Comparison of ENCODE assay signal across 26 mouse cellular contexts in genomic region chr2:131638996-131639605, GRCm38 (mm10).
DNase-seq lines count a peak whose midpoint lies in the region; ATAC-seq and TF ChIP-seq lines count a peak whose summit lies in the region.
"Had no signal": no experiment of that assay in that cellular context is flagged by ENCODE, and none has a peak within 500 bp of the region (broad histone marks: within the 10 kb centered on the region; RNA-seq: fewer than 3 reads in every experiment).

No protein-coding gene starts in this region.

- no peak overlapping the region for H3K4me3 ChIP-seq in forebrain, postnatal 0 days (ENCODE audit: low read depth, low read length)
- no peak overlapping the region for H3K4me3 ChIP-seq in forebrain, embryonic 12.5 days (replicated peaks)
- no peak overlapping the region for H3K4me3 ChIP-seq in limb, embryonic 14.5 days (replicated peaks; ENCODE audit: low read length)
- H3K4me3 ChIP-seq in limb, embryonic 10.5 days: no peak overlapping the region
- H3K4me3 ChIP-seq in hindbrain, postnatal 0 days (ENCODE audit: low read length): no peak overlapping the region
- H3K4me3 ChIP-seq: embryonic facial prominence, embryonic 15.5 days; gastrocnemius, adult 2 months; heart, embryonic 12.5 days; kidney, embryonic 15.5 days; midbrain, embryonic 13.5 days had no signal

- no peak overlapping the region for H3K4me2 ChIP-seq in forebrain, postnatal 0 days (ENCODE audit: low read depth)
- H3K4me2 ChIP-seq in forebrain, embryonic 12.5 days: no peak overlapping the region
- no peak overlapping the region for H3K4me2 ChIP-seq in limb, embryonic 14.5 days (replicated peaks; ENCODE audit: low read depth, low read length, severe bottlenecking)
- no peak overlapping the region for H3K4me2 ChIP-seq in hindbrain, postnatal 0 days (ENCODE audit: low read depth, low read length)
- H3K4me2 ChIP-seq: embryonic facial prominence, embryonic 15.5 days; heart, embryonic 12.5 days; kidney, embryonic 15.5 days; midbrain, embryonic 13.5 days had no signal

- ATAC-seq in forebrain, postnatal 0 days: peak; percentile 29; the same call in 1 of the 2 replicates
- ATAC-seq in forebrain, embryonic 12.5 days (ENCODE audit: low FRiP score): no peak
- no peak for ATAC-seq in limb, embryonic 14.5 days (ENCODE audit: low FRiP score, low read depth)
- no peak for ATAC-seq in hindbrain, postnatal 0 days
- ATAC-seq: midbrain, embryonic 13.5 days; Patski had no signal

- TF ChIP-seq CTCF in forebrain, postnatal 0 days (IDR thresholded peaks at IDR 0.05; ENCODE audit: low read depth): no peak
- no peak for TF ChIP-seq CTCF in hindbrain, postnatal 0 days (IDR thresholded peaks at IDR 0.05; ENCODE audit: low read depth)

- H3K4me1 ChIP-seq in forebrain, postnatal 0 days (ENCODE audit: insufficient read depth): no peaks in the 10 kb centered on the region
- H3K4me1 ChIP-seq in forebrain, embryonic 12.5 days: no peaks in the 10 kb centered on the region
- H3K4me1 ChIP-seq in limb, embryonic 14.5 days (ENCODE audit: control insufficient read depth, insufficient read depth, low read length): no peaks in the 10 kb centered on the region
- H3K4me1 ChIP-seq in limb, embryonic 10.5 days: peaks cover 7% of the 10 kb centered on the region; the same call in 1 of the 2 replicates
- no peaks in the 10 kb centered on the region for H3K4me1 ChIP-seq in hindbrain, postnatal 0 days (ENCODE audit: insufficient read depth, low read length)
- H3K4me1 ChIP-seq: embryonic facial prominence, embryonic 15.5 days; heart, embryonic 12.5 days; kidney, embryonic 15.5 days; midbrain, embryonic 13.5 days had no signal

- no peaks in the 10 kb centered on the region for H3K9me3 ChIP-seq in forebrain, postnatal 0 days (ENCODE audit: low read length)
- no peaks in the 10 kb centered on the region for H3K9me3 ChIP-seq in forebrain, embryonic 12.5 days
- H3K9me3 ChIP-seq in limb, embryonic 14.5 days (ENCODE audit: control insufficient read depth, low read length): no peaks in the 10 kb centered on the region
- no peaks in the 10 kb centered on the region for H3K9me3 ChIP-seq in limb, embryonic 10.5 days (replicated peaks)
- H3K9me3 ChIP-seq in hindbrain, postnatal 0 days (ENCODE audit: low read length): no peaks in the 10 kb centered on the region
- H3K9me3 ChIP-seq: embryonic facial prominence, embryonic 15.5 days; heart, embryonic 12.5 days; kidney, embryonic 15.5 days; midbrain, embryonic 13.5 days had no signal

- H3K27ac ChIP-seq in forebrain, postnatal 0 days (ENCODE audit: low read depth, low read length): no peak overlapping the region
- H3K27ac ChIP-seq in forebrain, embryonic 12.5 days: no peak overlapping the region
- H3K27ac ChIP-seq in limb, embryonic 14.5 days (replicated peaks; ENCODE audit: low read depth, low read length): no peak overlapping the region
- no peak overlapping the region for H3K27ac ChIP-seq in limb, embryonic 10.5 days
- peak overlapping the region; percentile 8; the same call in 1 of the 2 replicates for H3K27ac ChIP-seq in hindbrain, postnatal 0 days
- H3K27ac ChIP-seq: embryonic facial prominence, embryonic 15.5 days; gastrocnemius, adult 2 months; kidney, embryonic 15.5 days; midbrain, embryonic 13.5 days; stomach, postnatal 0 days had no signal

- no peak for TF ChIP-seq POLR2A in limb, embryonic 14.5 days (IDR thresholded peaks at IDR 0.05; ENCODE audit: borderline replicate concordance, extremely low read depth, insufficient read depth, insufficient read length)

- 0 out of 2 replicates have a peak, but pooled peaks cover 3% of the 10 kb centered on the region for H3K27me3 ChIP-seq in forebrain, postnatal 0 days (ENCODE audit: insufficient read depth, low read length)
- H3K27me3 ChIP-seq in forebrain, embryonic 12.5 days: peaks cover 22% of the 10 kb centered on the region
- H3K27me3 ChIP-seq in limb, embryonic 14.5 days (ENCODE audit: control insufficient read depth, insufficient read depth, low read length): no peaks in the 10 kb centered on the region
- no peaks in the 10 kb centered on the region for H3K27me3 ChIP-seq in limb, embryonic 10.5 days (ENCODE audit: low read depth, poor library complexity, severe bottlenecking)
- H3K27me3 ChIP-seq in hindbrain, postnatal 0 days (ENCODE audit: insufficient read depth, low read length): no peaks in the 10 kb centered on the region
- H3K27me3 ChIP-seq: embryonic facial prominence, embryonic 15.5 days; heart, embryonic 12.5 days; kidney, embryonic 15.5 days; midbrain, embryonic 13.5 days; Patski had no signal

- 23% methylated on average over 3 of the region's 3 CpGs for WGBS in forebrain, postnatal 0 days
- 49% methylated on average over 3 of the region's 3 CpGs for WGBS in forebrain, embryonic 12.5 days
- 51% methylated on average over 3 of the region's 3 CpGs for WGBS in limb, embryonic 14.5 days
- WGBS in limb, embryonic 10.5 days: 80% methylated on average over 3 of the region's 3 CpGs
- 30% methylated on average over 3 of the region's 3 CpGs for WGBS in hindbrain, postnatal 0 days

- H3K9ac ChIP-seq in forebrain, postnatal 0 days: no peak overlapping the region
- no peak overlapping the region for H3K9ac ChIP-seq in forebrain, embryonic 12.5 days
- H3K9ac ChIP-seq in limb, embryonic 14.5 days (ENCODE audit: low read depth, low read length, severe bottlenecking): no peak overlapping the region
- no peak overlapping the region for H3K9ac ChIP-seq in hindbrain, postnatal 0 days (replicated peaks; ENCODE audit: low read length)
- H3K9ac ChIP-seq: embryonic facial prominence, embryonic 15.5 days; heart, embryonic 12.5 days; kidney, embryonic 15.5 days; midbrain, embryonic 13.5 days had no signal

- DNase-seq in forebrain, postnatal 0 days: peak; percentile 12
- DNase-seq in limb, embryonic 14.5 days (ENCODE audit: low spot score): peak; percentile 6
- DNase-seq in limb, embryonic 10.5 days (ENCODE audit: low spot score): no peak
- peak; percentile 78 for DNase-seq in adipocyte (ENCODE audit: low spot score)
- peak; percentile 40 for DNase-seq in hindbrain, postnatal 0 days (ENCODE audit: low spot score)
- DNase-seq in natural killer cell, adult 2 months (ENCODE audit: low spot score in 2 of 2): no peak
- no peak for DNase-seq in ovary, postnatal 10 days (ENCODE audit: low spot score)
- DNase-seq: adrenal gland, adult 2 months; cerebellum, adult 8-10 months; cerebellum, postnatal 36 days; embryo, embryonic 11 days; gastrocnemius, adult 2 months; kidney, adult 11 months; kidney, postnatal 36 days; layer of hippocampus, adult 9-11 months; left cerebral cortex, postnatal 4 days; right cerebral cortex, postnatal 14 days; thymus, adult 2 months; thymus, postnatal 4 days had no signal

- H3K36me3 ChIP-seq in forebrain, postnatal 0 days (ENCODE audit: insufficient read depth): no peaks in the 10 kb centered on the region
- H3K36me3 ChIP-seq in forebrain, embryonic 12.5 days (replicated peaks): no peaks in the 10 kb centered on the region
- no peaks in the 10 kb centered on the region for H3K36me3 ChIP-seq in limb, embryonic 14.5 days (ENCODE audit: control insufficient read depth, insufficient read depth, low read length)
- H3K36me3 ChIP-seq in limb, embryonic 10.5 days: no peaks in the 10 kb centered on the region
- H3K36me3 ChIP-seq in hindbrain, postnatal 0 days (ENCODE audit: insufficient read depth, low read length): no peaks in the 10 kb centered on the region
- H3K36me3 ChIP-seq: embryonic facial prominence, embryonic 15.5 days; heart, embryonic 12.5 days; kidney, embryonic 15.5 days; midbrain, embryonic 13.5 days had no signal

Comparison
In these comparisons a context has a peak if more than half of its experiments do, and no peak if none do; other contexts are left out.
1. DNase-seq: peak in forebrain, postnatal 0 days (single experiment), limb, embryonic 14.5 days (single experiment), adipocyte (single experiment) and hindbrain, postnatal 0 days (single experiment); none in limb, embryonic 10.5 days (single experiment), natural killer cell, adult 2 months (0 of 2) and ovary, postnatal 10 days (single experiment).